Comparison of ENCODE assay signal across 16 mouse cellular contexts in genomic region chr13:10062681-10063080, GRCm38 (mm10).
DNase-seq lines count a peak whose midpoint lies in the region; ATAC-seq lines count a peak whose summit lies in the region.
"Had no signal": no experiment of that assay in that cellular context is flagged by ENCODE, and none has a peak within 500 bp of the region (broad histone marks: within the 10 kb centered on the region; RNA-seq: fewer than 3 reads in every experiment).

No protein-coding gene starts in this region.

- no peak overlapping the region for H3K4me3 ChIP-seq in hindbrain, embryonic 16.5 days (ENCODE audit: low read length)
- no peak overlapping the region for H3K4me3 ChIP-seq in hindbrain, embryonic 13.5 days
- H3K4me3 ChIP-seq: embryonic facial prominence, embryonic 12.5 days; hindbrain, embryonic 12.5 days; liver, embryonic 13.5 days; midbrain, embryonic 12.5 days; myocyte had no signal

- H3K27me3 ChIP-seq in hindbrain, embryonic 16.5 days (replicated peaks; ENCODE audit: control insufficient read depth, insufficient read depth, low read length) = no peaks in the 10 kb centered on the region
- H3K27me3 ChIP-seq in hindbrain, embryonic 13.5 days = no peaks in the 10 kb centered on the region
- H3K27me3 ChIP-seq: embryonic facial prominence, embryonic 12.5 days; hindbrain, embryonic 12.5 days; liver, embryonic 13.5 days; midbrain, embryonic 12.5 days had no signal

- WGBS in hindbrain, embryonic 16.5 days = 63% methylated on average over 5 of the region's 5 CpGs
- WGBS in hindbrain, embryonic 13.5 days = 91% methylated on average over 5 of the region's 5 CpGs

- H3K4me1 ChIP-seq in hindbrain, embryonic 16.5 days (ENCODE audit: control insufficient read depth, insufficient read depth, low read depth, low read length) = no peaks in the 10 kb centered on the region
- H3K4me1 ChIP-seq in hindbrain, embryonic 13.5 days (replicated peaks) = no peaks in the 10 kb centered on the region
- H3K4me1 ChIP-seq: embryonic facial prominence, embryonic 12.5 days; hindbrain, embryonic 12.5 days; liver, embryonic 13.5 days; midbrain, embryonic 12.5 days had no signal

- peak; percentile 12 for DNase-seq in CD4-positive, CD25-positive, alpha-beta regulatory T cell, adult 2 months (ENCODE audit: low read depth, low spot score)
- peak; percentile 3 to 25 for DNase-seq in adrenal gland, adult 18-20 months (ENCODE audit: low spot score in 2 of 2)
- DNase-seq in induced T-regulatory cell, adult 2 months (ENCODE audit: low read depth) = peak; percentile 32
- no peak for DNase-seq in gastrocnemius, adult 8-10 months (ENCODE audit: low spot score in 2 of 2)
- DNase-seq in embryo, embryonic 10.5 days (ENCODE audit: low spot score) = no peak
- DNase-seq: liver, embryonic 13.5 days; lung, postnatal 14 days; spleen, adult 18-20 months; thymus, postnatal 14 days had no signal

- no peaks in the 10 kb centered on the region for H3K36me3 ChIP-seq in hindbrain, embryonic 16.5 days (ENCODE audit: control insufficient read depth, insufficient read depth, low read length)
- no peaks in the 10 kb centered on the region for H3K36me3 ChIP-seq in hindbrain, embryonic 13.5 days
- H3K36me3 ChIP-seq: embryonic facial prominence, embryonic 12.5 days; hindbrain, embryonic 12.5 days; liver, embryonic 13.5 days; midbrain, embryonic 12.5 days had no signal

- no peak overlapping the region for H3K9ac ChIP-seq in hindbrain, embryonic 16.5 days (ENCODE audit: low read depth, low read length)
- H3K9ac ChIP-seq in hindbrain, embryonic 13.5 days = no peak overlapping the region
- H3K9ac ChIP-seq: embryonic facial prominence, embryonic 12.5 days; hindbrain, embryonic 12.5 days; liver, embryonic 13.5 days; midbrain, embryonic 12.5 days had no signal

- 0 out of 2 replicates have a peak, but pooled peaks have one; percentile 30 for ATAC-seq in hindbrain, embryonic 16.5 days
- no peak for ATAC-seq in hindbrain, embryonic 13.5 days (ENCODE audit: low FRiP score)
- no peak for ATAC-seq in erythroid progenitor cell, adult 5-6 weeks (replicated peaks; ENCODE audit: low FRiP score, poor library complexity, severe bottlenecking)

- H3K4me2 ChIP-seq in hindbrain, embryonic 16.5 days (ENCODE audit: low read length) = no peak overlapping the region
- H3K4me2 ChIP-seq in hindbrain, embryonic 13.5 days = no peak overlapping the region
- H3K4me2 ChIP-seq: embryonic facial prominence, embryonic 12.5 days; hindbrain, embryonic 12.5 days; liver, embryonic 13.5 days; midbrain, embryonic 12.5 days had no signal

- no peak overlapping the region for H3K27ac ChIP-seq in hindbrain, embryonic 16.5 days (ENCODE audit: low read depth, low read length)
- H3K27ac ChIP-seq in hindbrain, embryonic 13.5 days = no peak overlapping the region
- H3K27ac ChIP-seq: embryonic facial prominence, embryonic 12.5 days; hindbrain, embryonic 12.5 days; liver, embryonic 13.5 days; midbrain, embryonic 12.5 days had no signal

- no peaks in the 10 kb centered on the region for H3K9me3 ChIP-seq in hindbrain, embryonic 16.5 days (ENCODE audit: control insufficient read depth, low read length)
- H3K9me3 ChIP-seq in hindbrain, embryonic 13.5 days = no peaks in the 10 kb centered on the region
- H3K9me3 ChIP-seq: embryonic facial prominence, embryonic 12.5 days; hindbrain, embryonic 12.5 days; liver, embryonic 13.5 days; midbrain, embryonic 12.5 days had no signal

Comparison
In these comparisons a context has a peak if more than half of its experiments do, and no peak if none do; other contexts are left out.
1. DNase-seq: peak in CD4-positive, CD25-positive, alpha-beta regulatory T cell, adult 2 months (single experiment), adrenal gland, adult 18-20 months (2 of 2) and induced T-regulatory cell, adult 2 months (single experiment); none in gastrocnemius, adult 8-10 months (0 of 2) and embryo, embryonic 10.5 days (single experiment).